Mouse (Mus musculus) mouse embryonic stem cell (cell line): Measurements from ENCODE around the gene Sacs.

ENCODE experiments used
- in situ Hi-C, 2 experiments: fragments of 300-500 bp; cut with MboI; formaldehyde crosslinking; loops; 1 replicate in 1 of 2; 3 replicates in 1 of 2; pipeline ENCODE4 v1.14.3; 2019 to 2020; ENCODE audit warnings: low sequenced_read_pairs in 2 of 2, low pct_unique_long_range_greater_than_20kb in 1 of 2, mixed read lengths in 1 of 2; ENCODE audit not compliant: unreplicated experiment in 1 of 2

Gene Sacs

GRCm38 (mm10) chr14:61224387-61225077 lies 86.3 kb downstream of the Sacs start:
- in situ Hi-C loops = no loop called here

GRCm38 (mm10) chr14:61226151-61226550 lies 87.9 kb downstream of the Sacs start:
- in situ Hi-C loops = no loop called here

- in situ Hi-C loops = no loop called here
These were observed 91.5 kb downstream of the Sacs start for GRCm38 (mm10) chr14:61229763-61230162.

GRCm38 (mm10) chr14:61230179-61230578 lies 91.9 kb downstream of the Sacs start:
- in situ Hi-C loops = no loop called here

- in situ Hi-C loops = no loop called here
These were observed 93.8 kb downstream of the Sacs start for GRCm38 (mm10) chr14:61232016-61232568.

- in situ Hi-C loops = no loop called here
These were observed 97.7 kb downstream of the Sacs start for GRCm38 (mm10) chr14:61235846-61236474.

DNA sequence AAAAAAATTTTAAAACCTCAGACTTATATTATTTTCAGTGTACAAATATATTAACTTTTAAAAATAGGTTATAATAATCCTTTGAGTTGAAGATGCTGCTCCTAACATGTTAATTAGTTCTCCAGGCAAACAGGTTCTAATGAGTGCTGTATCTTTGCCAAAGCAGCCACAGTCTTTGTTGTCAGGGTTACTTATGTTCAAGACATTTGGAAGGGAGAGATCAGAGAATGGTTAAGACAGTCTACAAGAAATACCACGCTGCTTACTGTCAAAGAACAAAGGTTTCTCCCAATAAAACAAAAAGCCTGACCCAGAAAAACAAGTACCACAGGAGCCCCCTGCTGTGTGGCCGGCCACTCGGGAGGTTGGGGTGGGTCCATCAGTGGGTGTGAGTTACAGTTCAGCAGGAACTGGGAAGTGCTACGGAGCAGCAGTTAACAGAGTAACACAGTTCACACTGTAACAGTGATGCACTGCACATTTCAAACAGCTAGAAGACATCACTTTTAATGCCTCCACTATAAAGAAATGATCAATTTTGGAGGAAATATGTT lies 98.9 kb downstream of the Sacs start:
- in situ Hi-C loops = no loop called here

GRCm38 (mm10) chr14:61238751-61239150 lies 100.5 kb downstream of the Sacs start:
- in situ Hi-C loops = no loop called here

DNA sequence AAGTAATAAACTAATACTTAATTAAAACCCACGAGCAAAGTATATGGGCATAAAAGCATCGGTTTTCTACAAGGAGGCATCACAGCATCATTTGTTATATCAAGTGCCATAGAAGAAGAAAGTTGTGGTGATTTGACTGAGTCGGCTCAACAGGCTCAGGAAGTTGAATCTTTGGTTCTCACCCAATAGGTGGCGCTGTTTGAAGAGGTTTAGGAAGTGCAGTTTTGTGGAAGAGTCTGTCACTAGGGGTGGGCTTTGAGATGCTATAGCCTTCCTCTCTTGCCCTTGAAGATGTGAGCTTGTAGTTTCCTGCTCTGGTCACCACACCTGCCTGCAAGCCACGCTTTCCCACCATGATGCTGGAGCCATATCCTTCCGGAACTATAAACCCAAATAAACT lies 104.4 kb downstream of the Sacs start:
- in situ Hi-C loops = no loop called here

- in situ Hi-C loops = no loop called here
These were observed 108.2 kb downstream of the Sacs start for GRCm38 (mm10) chr14:61246444-61246843.

DNA sequence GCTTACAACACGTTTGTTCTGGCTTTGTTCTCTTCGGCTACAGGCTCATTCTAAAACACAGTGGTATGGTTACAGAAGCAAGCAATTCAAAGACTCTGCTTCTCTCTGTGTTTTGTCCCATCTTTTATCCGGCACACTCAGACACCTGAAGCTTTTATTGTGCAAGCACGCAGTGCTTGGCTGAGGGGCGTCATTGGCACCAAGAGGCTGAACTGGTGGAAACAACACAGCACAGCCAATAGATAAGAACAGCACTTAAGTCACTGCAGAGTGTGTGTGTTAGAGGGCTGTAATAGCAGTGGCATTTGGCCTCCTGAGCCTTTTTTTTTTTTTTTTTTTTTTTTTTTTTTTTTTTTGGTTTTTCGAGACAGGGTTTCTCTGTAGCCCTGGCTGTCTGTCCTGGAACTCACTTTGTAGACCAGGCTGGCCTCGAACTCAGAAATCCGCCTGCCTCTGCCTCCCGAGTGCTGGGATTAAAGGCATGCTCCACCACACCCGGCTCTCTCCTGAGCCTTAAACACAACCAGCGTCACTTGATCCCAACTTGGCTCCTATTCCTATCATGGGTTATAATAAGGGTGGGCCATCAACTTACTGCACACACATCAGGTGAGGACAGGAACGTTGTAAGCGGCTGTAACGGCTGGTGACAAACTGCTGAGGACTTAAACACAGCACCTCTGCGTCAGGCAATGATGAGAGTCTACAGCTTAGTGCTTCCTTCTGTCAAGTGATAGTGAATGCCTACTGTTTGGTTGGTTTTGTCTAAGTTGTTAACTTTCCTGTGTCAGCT lies 114.5 kb downstream of the Sacs start:
- in situ Hi-C loops = no loop called here

DNA sequence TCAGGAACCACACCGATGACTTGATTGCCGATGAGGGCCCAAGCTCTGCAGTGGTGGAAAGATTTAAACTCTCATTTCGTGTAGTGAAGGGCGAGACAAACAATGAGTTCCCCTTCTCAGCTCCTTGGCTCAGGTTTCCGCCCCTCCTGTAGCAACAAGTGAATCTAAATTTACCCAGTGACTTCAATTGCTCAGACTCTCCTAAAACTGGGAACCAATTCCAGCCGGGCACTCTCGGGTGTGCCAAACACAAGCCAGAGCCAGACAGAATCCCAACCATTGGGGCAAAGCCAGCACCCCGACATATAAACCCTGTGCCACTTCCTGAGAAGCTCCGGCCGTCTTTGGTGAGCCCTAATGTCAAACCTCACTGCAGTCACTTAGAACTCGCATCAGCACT lies 120.1 kb downstream of the Sacs start, which contains the start of gene Sgcg:
Sgcg (minus strand) TSS at position 139 of the 400 bp plus-strand sequence.
- in situ Hi-C loops = no loop called here

GRCm38 (mm10) chr14:61259084-61259483 lies 120.8 kb downstream of the Sacs start:
- in situ Hi-C loops = no loop called here

GRCm38 (mm10) chr14:61267908-61268475 lies 129.7 kb downstream of the Sacs start:
- in situ Hi-C loops = no loop called here

DNA sequence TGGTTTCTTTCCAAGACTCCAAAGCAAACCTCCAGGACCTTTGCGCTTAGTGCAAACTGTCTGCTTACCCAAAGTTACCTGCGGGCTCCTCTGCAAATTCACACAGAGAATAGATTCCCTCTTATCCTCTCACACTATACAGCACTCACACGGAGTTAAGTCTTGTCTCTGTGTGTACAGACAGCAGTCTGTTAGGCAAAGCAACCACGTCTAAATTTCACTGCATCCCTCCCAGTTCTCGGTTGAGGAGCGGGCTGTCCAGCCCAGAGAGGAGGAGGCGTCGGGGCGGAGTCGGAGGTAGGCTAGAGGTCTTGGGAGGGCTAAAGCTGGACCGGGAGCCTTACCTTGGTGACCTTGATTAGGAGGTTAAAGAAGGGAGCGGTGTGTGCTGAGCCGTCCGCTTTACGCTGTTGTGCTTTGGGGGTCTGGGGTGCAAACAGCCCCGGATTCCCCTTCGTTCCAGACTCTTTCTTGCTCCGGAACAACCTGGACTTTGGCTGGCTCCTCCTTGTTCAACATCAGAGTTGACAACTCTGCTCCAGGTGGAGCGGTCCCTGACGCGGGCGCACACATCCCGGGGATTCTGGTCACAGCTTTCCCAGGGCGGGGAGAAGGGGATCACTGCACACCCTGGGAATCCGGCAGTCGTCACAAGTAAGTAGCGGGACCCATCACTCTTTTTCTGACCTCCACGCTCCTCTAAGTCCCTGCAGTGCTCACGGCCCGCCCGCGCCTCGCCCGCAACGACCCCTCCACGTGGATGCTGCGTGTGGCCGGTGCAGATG lies 136.3 kb downstream of the Sacs start:
- in situ Hi-C loops = no loop called here

DNA sequence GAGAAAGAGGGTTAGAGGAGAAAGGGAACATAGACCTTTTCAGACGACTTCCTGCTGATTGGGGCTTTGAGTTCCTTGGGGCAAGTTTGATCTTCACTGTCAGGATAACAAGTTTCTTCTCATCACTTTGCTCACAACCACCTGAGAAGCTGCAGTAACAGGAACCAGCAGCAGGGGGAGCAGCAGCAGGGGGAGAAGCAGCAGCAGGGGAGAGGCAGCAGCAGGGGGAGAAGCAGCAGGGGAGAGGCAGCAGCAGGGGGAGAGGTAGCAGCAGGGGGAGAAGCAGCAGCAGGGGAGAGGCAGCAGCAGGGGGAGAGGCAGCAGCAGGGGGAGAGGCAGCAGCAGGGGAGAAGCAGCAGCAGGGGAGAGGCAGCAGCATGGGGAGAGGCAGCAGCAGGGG lies 139.0 kb downstream of the Sacs start:
- in situ Hi-C loops = no loop called here

DNA sequence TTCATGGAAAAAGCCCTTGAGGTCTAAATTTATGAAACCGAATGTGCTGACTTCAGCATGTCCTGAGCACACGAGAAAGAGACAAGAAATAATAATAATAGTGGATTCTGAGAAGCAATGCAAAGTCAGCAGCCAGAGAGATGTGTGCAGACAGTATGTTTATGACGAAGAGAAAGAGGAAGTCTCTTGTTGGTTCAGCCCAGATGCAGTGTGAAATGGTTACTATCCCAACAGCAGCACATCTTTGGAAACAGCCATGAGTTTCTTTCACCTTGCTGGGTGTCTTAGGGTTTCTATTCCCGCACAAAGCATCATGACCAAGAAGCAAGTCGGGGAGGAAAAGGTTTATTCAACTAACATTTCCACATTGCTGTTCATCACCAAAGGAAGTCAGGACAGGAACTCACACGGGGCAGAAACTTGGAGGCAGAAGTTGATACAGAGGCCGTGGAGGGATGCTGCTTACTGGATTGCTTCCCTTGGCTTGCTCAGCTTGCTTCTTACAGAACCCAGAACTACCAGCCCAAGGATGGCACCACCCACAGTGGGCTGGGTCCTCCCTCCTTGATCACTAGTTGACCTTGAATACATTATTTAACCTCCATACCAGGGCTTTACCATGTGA lies 140.5 kb downstream of the Sacs start:
- in situ Hi-C loops = no loop called here
